Mouse (Mus musculus): ENCODE measurements at regions not wholly inside any gene's neighbourhood (a gene's known extent, or its start where the extent isn't known, plus 50 kb on each side); places are given as distances from the start of the nearest gene placed in this dataset.

GRCm38 (mm10) chr5:144621967-144622366 lies 76.3 kb downstream of the Nptx2 start:
- DNase-seq (ENCODE audit: low read depth, low spot score) = no peak

GRCm38 (mm10) chr5:144623358-144623757 lies 77.7 kb downstream of the Nptx2 start:
- DNase-seq (ENCODE audit: low read depth, low spot score) = no peak

- no peak for DNase-seq (ENCODE audit: low read depth, low spot score)
Observed at GRCm38 (mm10) chr5:144632295-144632694, 86.6 kb downstream of the Nptx2 start.

GRCm38 (mm10) chr5:144638631-144639030 lies 92.9 kb downstream of the Nptx2 start:
- DNase-seq (ENCODE audit: low read depth, low spot score) = peak; percentile 22

- no peak for DNase-seq (ENCODE audit: low read depth, low spot score)
Observed at GRCm38 (mm10) chr5:144639639-144640038, 93.9 kb downstream of the Nptx2 start.

GRCm38 (mm10) chr5:144642766-144643165 lies 97.1 kb downstream of the Nptx2 start:
- DNase-seq (ENCODE audit: low read depth, low spot score) = no peak

GRCm38 (mm10) chr5:144643438-144643837 lies 97.7 kb downstream of the Nptx2 start:
- no peak for DNase-seq (ENCODE audit: low read depth, low spot score)

- no peak for DNase-seq (ENCODE audit: low read depth, low spot score)
Observed at GRCm38 (mm10) chr5:144645367-144645766, 99.7 kb downstream of the Nptx2 start.

- DNase-seq (ENCODE audit: low read depth, low spot score) = no peak
Observed at GRCm38 (mm10) chr5:144647311-144648104, 101.8 kb downstream of the Nptx2 start.

GRCm38 (mm10) chr5:144652231-144652630 lies 106.5 kb downstream of the Nptx2 start:
- DNase-seq (ENCODE audit: low read depth, low spot score) = no peak

- no peak for DNase-seq (ENCODE audit: low read depth, low spot score)
Observed at GRCm38 (mm10) chr5:144662031-144662430, 99.6 kb downstream of the Tmem130 start.

GRCm38 (mm10) chr5:144663981-144664380 lies 97.6 kb downstream of the Tmem130 start:
- DNase-seq (ENCODE audit: low read depth, low spot score) = no peak

- DNase-seq (ENCODE audit: low read depth, low spot score) = no peak
Observed at GRCm38 (mm10) chr5:144664571-144665295, 96.9 kb downstream of the Tmem130 start.

- no peak for DNase-seq (ENCODE audit: low read depth, low spot score)
Observed at GRCm38 (mm10) chr5:144668060-144668459, 93.6 kb downstream of the Tmem130 start.

GRCm38 (mm10) chr5:144678815-144679750 lies 82.5 kb downstream of the Tmem130 start:
- no peak for DNase-seq (ENCODE audit: low read depth, low spot score)

GRCm38 (mm10) chr5:144684184-144684583 lies 77.4 kb downstream of the Tmem130 start:
- no peak for DNase-seq (ENCODE audit: low read depth, low spot score)
